Mouse (Mus musculus) ES-E14 (cell line): ENCODE results near the gene Stat5b. TPM values are rescaled to one million over a fixed set of nuclear protein-coding genes. Genes with fewer than 3 reads are reported as not detected.
A peak's percentile ranks its signal among the peaks of the same experiment; 100 is the strongest.

Experiments used
- DNase-seq: peaks from one replicate; pipeline ENCODE4 v3.0.0-alpha.2; 2013; ENCODE audit warnings: low read depth, low spot score
- H3K27ac ChIP-seq: 2 replicates; pipeline ENCODE4 v1.5.1; 2012; ENCODE audit warnings: low read depth, mild to moderate bottlenecking, low read length, moderate library complexity, mixed read lengths; ENCODE audit not compliant: poor library complexity, insufficient read depth, severe bottlenecking
- H3K36me3 ChIP-seq: 2 replicates; pipeline ENCODE4 v1.6.1; 2012; ENCODE audit warnings: mild to moderate bottlenecking, low read length, moderate library complexity, mixed read lengths; ENCODE audit not compliant: control insufficient read depth, poor library complexity, insufficient read depth, severe bottlenecking
- H3K4me1 ChIP-seq, 2 experiments: fragments of 150-350 bp in 1 of 2; sonication (generic) in 1 of 2; 2 replicates each; pipeline ENCODE4 v1.6.1; 2012; ENCODE audit warnings: low read length in 2 of 2, mild to moderate bottlenecking in 1 of 2, mixed read lengths in 1 of 2; ENCODE audit not compliant: control insufficient read depth in 2 of 2, insufficient read depth in 2 of 2, poor library complexity in 1 of 2
- H3K4me3 ChIP-seq, 2 experiments: fragments of 150-350 bp in 1 of 2; sonication (generic) in 1 of 2; 2 replicates each; pipeline ENCODE4 v1.5.1; 2012; ENCODE audit warnings: low read length in 2 of 2, low read depth in 1 of 2, mild to moderate bottlenecking in 1 of 2, mixed read lengths in 1 of 2; ENCODE audit not compliant: insufficient read depth in 1 of 2, poor library complexity in 1 of 2, severe bottlenecking in 1 of 2
- H3K9ac ChIP-seq: 2 replicates; pipeline ENCODE4 v1.6.1; 2012; ENCODE audit warnings: low read depth, mild to moderate bottlenecking, low read length, mixed read lengths; ENCODE audit not compliant: poor library complexity, insufficient read depth, severe bottlenecking
- H3K9me3 ChIP-seq: fragments of 150-350 bp; sonication (generic); 2 replicates; pipeline ENCODE4 v1.6.1; 2012; ENCODE audit warnings: low read depth, mild to moderate bottlenecking, low read length; ENCODE audit not compliant: control insufficient read depth, insufficient read depth
- CHD2 ChIP-seq: IDR thresholded peaks from 2 replicates; pipeline ENCODE4 v1.6.1; 2014; ENCODE audit warnings: mild to moderate bottlenecking, low read depth, low read length, inconsistent platforms
- HCFC1 ChIP-seq: IDR thresholded peaks from 2 replicates; pipeline ENCODE4 v1.6.1; 2012; ENCODE audit warnings: low read length, inconsistent platforms, borderline replicate concordance; ENCODE audit not compliant: insufficient read depth
- MAFK ChIP-seq: IDR thresholded peaks from 2 replicates; pipeline ENCODE4 v1.6.1; 2014; ENCODE audit warnings: mild to moderate bottlenecking, low read depth, low read length, inconsistent platforms; ENCODE audit not compliant: insufficient read depth
- ZC3H11A ChIP-seq: IDR thresholded peaks from 2 replicates; pipeline ENCODE4 v1.6.1; 2012; ENCODE audit warnings: low read depth, mild to moderate bottlenecking, inconsistent platforms, low read length, borderline replicate concordance
- ZNF384 ChIP-seq: IDR thresholded peaks from 2 replicates; pipeline ENCODE4 v1.6.1; 2012; ENCODE audit warnings: low read depth, low read length, inconsistent platforms
- in situ Hi-C, 2 experiments: fragments of 600-800 bp; cut with MboI; formaldehyde crosslinking; loops; one replicate each; pipeline ENCODE4 v1.15.1; 2025; ENCODE audit warnings: low sequenced_read_pairs in 2 of 2, inconsistent platforms in 1 of 2; ENCODE audit not compliant: unreplicated experiment in 2 of 2
- total RNA-seq: library from RNA; depleted of rRNA; stranded (reverse); fragments of 300-350 nt; gene quantifications from 2 replicates; pipeline ENCODE4 v1.2.3, GENCODE M21; 2012

Gene Stat5b
- total RNA-seq, 1 experiment, result 3.4 TPM

DNA sequence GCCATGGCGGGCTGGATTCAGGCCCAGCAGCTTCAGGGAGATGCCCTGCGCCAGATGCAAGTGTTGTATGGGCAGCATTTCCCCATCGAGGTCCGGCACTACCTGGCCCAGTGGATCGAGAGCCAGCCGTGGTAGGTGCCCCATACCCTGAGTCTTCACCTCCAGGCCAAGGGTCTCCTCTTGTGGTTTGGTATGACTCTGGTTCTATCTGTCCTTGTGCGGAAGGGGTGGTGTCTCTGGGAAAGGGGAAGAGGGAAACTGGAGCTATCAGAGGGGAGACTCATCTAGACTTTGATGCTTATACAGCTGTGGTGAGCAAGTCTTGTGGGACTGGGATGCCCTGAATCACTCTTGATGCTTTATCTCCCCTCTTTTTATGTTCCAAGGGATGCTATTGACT, 10.8 kb upstream of the Stat5b start:
- Histone ChIP-seq H3K9ac (no peak overlapping the region), H3K27ac (no peak overlapping the region), H3K4me1 (peaks cover 0 to 13% of the 10 kb centered on the region in 2 experiments; a peak in 2 of 4 replicates), H3K9me3 (no peaks in the 10 kb centered on the region), H3K36me3 (no peaks in the 10 kb centered on the region), H3K4me3 (no peak overlapping the region)
- in situ Hi-C loops, result no loop called here
- DNase-seq, result no peak
- no peak for TF ChIP-seq CHD2

DNA sequence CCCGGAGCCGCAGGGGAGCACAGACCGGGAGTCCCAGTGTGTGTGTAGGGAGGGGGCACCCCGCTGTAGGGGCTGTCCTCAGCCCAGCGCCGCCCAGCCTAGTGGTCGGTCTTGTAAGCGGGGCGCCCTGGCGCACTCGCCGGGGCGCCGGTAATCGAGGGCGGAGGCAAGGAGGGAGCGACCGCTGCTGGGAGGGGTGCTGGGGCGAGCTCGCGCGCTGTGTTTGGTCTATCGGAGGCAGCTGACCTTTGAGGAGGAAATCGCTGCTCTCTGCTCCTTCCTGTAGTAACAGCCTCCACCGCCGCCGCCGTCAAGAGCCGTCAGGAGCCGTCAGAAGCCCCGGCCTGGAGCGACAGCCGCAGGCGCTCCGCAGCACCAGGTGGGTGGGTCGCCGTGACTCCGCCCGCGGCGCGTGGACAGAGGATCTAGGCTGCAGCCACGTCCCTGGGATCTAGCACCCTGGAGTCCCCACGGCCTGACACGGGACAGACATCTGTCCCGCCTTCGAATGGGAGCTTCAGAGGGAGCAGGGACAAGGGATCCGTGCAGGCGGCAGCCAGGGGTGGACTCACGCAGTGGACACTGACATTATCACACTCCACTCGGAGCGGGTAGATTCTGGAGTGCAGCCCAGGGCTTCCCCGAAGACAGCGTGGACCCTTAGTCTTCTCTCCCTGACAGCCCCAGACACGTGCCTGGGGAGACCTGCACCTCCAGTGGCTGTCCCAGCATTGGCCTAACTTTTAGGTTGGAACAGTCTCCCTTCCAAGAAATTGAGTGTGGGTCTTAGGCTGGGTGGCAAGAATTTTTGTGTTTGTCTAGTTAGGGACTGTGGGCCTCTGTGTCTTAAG, 9.9 kb upstream of the Stat5b start:
- Histone ChIP-seq H3K36me3 (no peaks in the 10 kb centered on the region), H3K9ac (peak overlapping the region; percentile 70), H3K27ac (no peak overlapping the region), H3K4me3 (peak overlapping the region; percentile 76 to 81), H3K9me3 (no peaks in the 10 kb centered on the region), H3K4me1 (peaks cover 0 to 13% of the 10 kb centered on the region in 2 experiments; a peak in 2 of 4 replicates)
- DNase-seq, result peak; percentile 54
- no peak for TF ChIP-seq CHD2
- no peak for TF ChIP-seq HCFC1
- no peak for TF ChIP-seq ZNF384
- no peak for TF ChIP-seq MAFK
- TF ChIP-seq ZC3H11A, result no peak
- in situ Hi-C loops, result no loop called here

DNA sequence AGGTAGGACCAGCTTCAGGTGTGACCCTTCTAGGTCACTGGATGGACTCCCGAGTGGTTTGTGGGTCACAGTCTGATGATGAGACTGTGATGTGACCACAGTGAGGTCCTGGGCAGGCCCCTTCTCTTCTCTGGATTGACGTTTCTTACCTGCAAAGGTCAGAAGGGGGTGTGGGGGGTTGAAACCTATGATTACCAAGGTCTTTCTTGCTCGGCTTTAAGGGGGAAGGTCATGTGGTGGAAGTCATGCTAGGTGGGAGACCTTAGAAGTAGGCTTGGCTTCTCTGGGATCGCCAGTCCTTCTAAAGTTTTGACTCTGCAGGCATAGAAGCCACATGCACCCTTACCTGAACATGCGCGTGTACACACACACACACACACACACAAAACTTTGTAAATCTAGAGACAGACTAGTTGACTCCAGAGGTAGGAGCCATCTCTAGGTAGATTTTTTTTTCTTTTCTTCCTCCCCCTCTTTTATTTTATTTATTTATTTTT, 9.1 kb upstream of the Stat5b start:
- Histone ChIP-seq H3K27ac (no peak overlapping the region), H3K36me3 (no peaks in the 10 kb centered on the region), H3K4me1 (peaks cover 0 to 15% of the 10 kb centered on the region in 2 experiments; a peak in 2 of 4 replicates), H3K9me3 (no peaks in the 10 kb centered on the region), H3K9ac (no peak overlapping the region), H3K4me3 (peak overlapping the region; percentile 76 to 81; a peak in 2 of 4 replicates)
- TF ChIP-seq ZNF384 (no peak), CHD2 (no peak), HCFC1 (no peak), ZC3H11A (no peak), MAFK (no peak)
- DNase-seq, result no peak
- in situ Hi-C loops, result no loop called here

DNA sequence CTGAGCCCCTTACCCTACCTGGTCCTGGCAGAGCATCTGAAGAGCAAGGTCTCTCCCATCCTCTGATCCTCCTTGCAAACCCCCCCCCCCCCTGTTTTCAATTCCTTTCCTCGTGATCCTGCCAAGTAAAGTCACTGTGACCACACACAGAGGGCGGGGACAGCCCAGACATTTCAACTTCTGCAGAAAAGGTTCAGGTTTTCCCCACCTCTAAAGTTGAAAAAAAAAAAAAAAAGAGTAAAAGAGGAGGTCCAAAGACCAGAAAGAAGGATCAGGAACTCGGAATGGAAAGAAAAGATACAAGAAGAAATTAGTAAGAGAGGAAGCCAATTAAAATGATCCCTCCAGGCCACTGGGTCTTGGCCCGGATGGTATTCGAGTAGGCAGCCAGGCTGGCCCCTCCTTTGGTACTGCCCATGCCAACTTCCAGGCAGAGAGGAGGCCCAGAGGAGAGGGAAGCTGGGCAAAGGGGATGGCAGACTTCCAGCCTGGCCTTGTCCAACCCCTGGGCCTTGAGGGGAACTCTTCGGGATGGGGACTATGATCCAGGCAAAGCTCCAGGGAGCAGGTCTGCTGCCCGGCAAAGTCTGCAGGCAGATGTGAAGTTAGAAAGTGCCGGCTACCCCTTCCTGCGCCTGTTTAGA, 8.5 kb upstream of the Stat5b start, which contains the start of gene Stat5a:
Gene Stat5a, plus strand, starts transcription at position 417 of the 644 bp plus-strand sequence.
- no peaks in the 10 kb centered on the region for H3K36me3 ChIP-seq
- peak within 1 kb of the TSS; percentile 76 to 81 for H3K4me3 ChIP-seq
- H3K27ac ChIP-seq, result no peak within 1 kb of the TSS
- H3K9ac ChIP-seq, result peak within 1 kb of the TSS; percentile 70
- H3K4me1 ChIP-seq, result peaks cover 0 to 15% of the 10 kb centered on the region in 2 experiments; a peak in 2 of 4 replicates
- H3K9me3 ChIP-seq, result no peaks in the 10 kb centered on the region
- no peak for TF ChIP-seq ZC3H11A
- TF ChIP-seq HCFC1, result no peak
- TF ChIP-seq ZNF384, result no peak
- no peak for TF ChIP-seq CHD2
- TF ChIP-seq MAFK, result no peak
- in situ Hi-C loops, result no loop called here
- DNase-seq, result no peak
